Mouse (Mus musculus): ENCODE measurements around the gene Pacs2. TPM values are rescaled to one million over a fixed set of nuclear protein-coding genes. Genes with fewer than 3 reads are reported as not detected.

Pacs2 gene
- polyA plus RNA-seq, 1 experiment from 2014 or later: 13.3 TPM

DNA sequence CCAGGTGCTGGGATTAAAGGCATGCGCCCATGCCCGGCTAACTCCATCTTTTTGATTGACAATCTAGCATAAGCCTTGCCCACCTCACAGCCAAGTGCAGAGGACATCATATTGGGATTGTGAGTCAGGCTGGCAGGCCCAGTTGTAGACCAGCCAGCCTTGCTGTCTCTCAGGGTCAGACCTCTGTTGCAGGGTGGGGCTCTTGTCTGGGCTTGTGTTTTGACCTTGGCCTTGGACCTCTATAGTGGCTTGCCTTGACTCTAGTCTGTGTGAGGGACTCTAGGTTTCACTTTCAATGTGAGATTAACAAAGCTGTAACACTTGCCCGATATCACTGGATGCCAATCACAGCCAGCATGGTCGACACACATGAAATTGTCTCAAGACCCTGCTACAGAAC is 99.8 kb downstream of the Pacs2 start:
- no peak for ATAC-seq (ENCODE audit: insufficient number of reproducible peaks, insufficient read depth, low FRiP score, low TSS enrichment, low read depth)
- no peak overlapping the region for H3K4me3 ChIP-seq
- H3K4me1 ChIP-seq: 0 out of 2 replicates have a peak, but pooled peaks cover 1% of the 10 kb centered on the region
- H3K9ac ChIP-seq: no peak overlapping the region
- H3K27ac ChIP-seq: no peak overlapping the region
- H3K36me3 ChIP-seq: peaks cover 68% of the 10 kb centered on the region
- no peaks in the 10 kb centered on the region for H3K9me3 ChIP-seq
- H3K4me2 ChIP-seq: no peak overlapping the region
- H3K27me3 ChIP-seq: no peaks in the 10 kb centered on the region
- 91% methylated on average over 4 of the region's 4 CpGs for WGBS

DNA sequence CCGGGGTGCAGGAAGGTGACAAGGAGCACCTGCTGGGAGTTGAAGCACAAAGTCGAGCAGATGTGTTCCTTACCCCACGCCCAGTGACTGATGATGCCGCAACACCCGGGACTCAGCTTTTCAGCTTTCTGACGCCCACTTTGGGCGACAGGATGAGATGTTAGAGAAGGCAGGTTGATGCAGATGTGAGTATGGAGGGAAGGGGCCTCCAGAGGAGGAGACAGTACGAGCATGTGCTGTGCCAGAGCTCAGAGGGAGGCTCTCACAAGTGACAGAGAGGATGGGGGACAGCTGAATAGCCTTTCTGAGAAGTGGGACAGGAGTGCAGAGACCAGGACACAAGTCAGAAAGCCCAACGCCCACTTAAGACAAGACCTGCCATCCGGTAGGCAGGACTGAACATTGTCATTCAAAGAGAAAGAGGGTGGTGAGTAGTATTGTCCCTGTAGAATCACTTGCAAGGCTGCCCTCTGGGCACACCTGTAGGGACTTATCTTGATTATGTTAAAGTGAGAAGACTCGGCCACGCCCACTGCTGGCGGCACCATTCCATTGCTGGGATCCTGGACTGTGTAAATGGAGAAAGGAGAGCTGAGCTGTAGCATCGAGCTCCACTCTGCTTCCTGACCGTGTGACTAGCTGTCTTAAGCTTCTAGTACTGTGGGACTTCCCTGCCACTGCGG is 100.7 kb downstream of the Pacs2 start:
- Histone ChIP-seq H3K27ac (no peak overlapping the region), H3K27me3 (no peaks in the 10 kb centered on the region), H3K9ac (no peak overlapping the region), H3K36me3 (peaks cover 73% of the 10 kb centered on the region), H3K4me1 (no peaks in the 10 kb centered on the region), H3K9me3 (no peaks in the 10 kb centered on the region), H3K4me3 (no peak overlapping the region), H3K4me2 (no peak overlapping the region)
- WGBS: 76% methylated on average over 16 of the region's 16 CpGs
- no peak for ATAC-seq (ENCODE audit: insufficient number of reproducible peaks, insufficient read depth, low FRiP score, low TSS enrichment, low read depth)

DNA sequence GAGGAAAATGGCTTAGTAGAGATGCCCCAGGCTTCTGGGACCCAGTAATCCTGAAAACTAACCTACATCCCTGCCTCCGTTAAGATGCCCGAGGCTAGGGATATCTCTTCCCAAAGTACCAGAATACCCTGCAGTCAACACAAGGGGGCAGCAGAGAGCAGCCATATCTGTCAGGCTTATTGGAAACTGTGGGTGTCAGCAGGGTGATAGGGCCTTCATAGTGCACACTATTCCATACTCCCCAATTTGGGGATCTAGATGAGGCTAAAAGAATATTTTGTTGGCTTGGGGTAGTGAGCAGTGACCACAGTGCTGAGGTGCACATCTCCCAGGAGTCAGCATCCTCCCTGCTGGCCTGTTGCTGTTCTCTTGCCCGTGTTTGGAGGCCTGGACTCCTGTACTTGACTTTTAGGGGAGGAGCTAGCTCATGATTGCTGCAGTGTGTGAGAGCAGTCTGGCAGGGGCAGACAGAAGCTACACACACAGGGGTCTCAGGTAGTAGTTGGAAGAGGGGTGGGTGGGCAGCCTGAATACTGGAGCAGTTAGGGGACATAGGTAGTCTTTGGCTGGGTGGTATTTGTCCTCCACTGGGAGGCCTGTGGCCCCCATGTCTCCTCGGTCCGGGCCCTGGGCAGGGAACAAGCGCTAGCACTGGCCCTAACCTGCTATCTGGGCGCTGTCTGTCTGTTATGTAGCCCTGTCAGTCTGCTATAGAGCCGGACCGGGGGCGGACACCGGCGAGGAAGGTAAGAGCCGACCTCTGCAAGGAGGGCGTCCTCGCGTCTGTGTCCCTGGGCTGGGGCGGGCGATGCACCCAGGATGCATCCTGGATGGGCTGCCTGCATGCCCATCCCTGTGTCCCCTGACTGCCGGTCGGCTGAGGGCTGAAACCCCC is 105.5 kb downstream of the Pacs2 start:
- peak; percentile 26; the same call in 1 of the 2 replicates for ATAC-seq (ENCODE audit: insufficient number of reproducible peaks, insufficient read depth, low FRiP score, low TSS enrichment, low read depth)
- 84% methylated on average over 20 of the region's 20 CpGs for WGBS

More for the DNA sequence above, 105.5 kb downstream of the Pacs2 start:
- Histone ChIP-seq H3K4me2 (no peak overlapping the region), H3K4me3 (no peak overlapping the region), H3K9me3 (no peaks in the 10 kb centered on the region), H3K36me3 (peaks cover 93% of the 10 kb centered on the region), H3K9ac (no peak overlapping the region), H3K27me3 (no peaks in the 10 kb centered on the region), H3K27ac (no peak overlapping the region), H3K4me1 (no peaks in the 10 kb centered on the region)

Small RNA genes within 50 kb of the gene (microRNA-seq; reads per million reads assigned to microRNA genes)
- gene Gm44471: not detected

Other genes starting within 250 kb of the Pacs2 start
- 0.95 and 1.2 TPM in 2 replicates for gene Ahnak2, start 211.9 kb upstream of the Pacs2 start, polyA plus RNA-seq (2015; fragmentation: Nextera tagmentation; extraction: Ambion mirVana)
- gene Clba1, start 205.6 kb upstream of the Pacs2 start, polyA plus RNA-seq (2015; fragmentation: Nextera tagmentation; extraction: Ambion mirVana): 8.3 and 9.8 TPM in 2 replicates
- gene Cdca4, start 185.1 kb upstream of the Pacs2 start, polyA plus RNA-seq (2015; fragmentation: Nextera tagmentation; extraction: Ambion mirVana): 139 and 147 TPM in 2 replicates
- 0.17 TPM in 1 of 2 replicates, not detected in the other for gene Gpr132, start 146.3 kb upstream of the Pacs2 start, polyA plus RNA-seq (2015; fragmentation: Nextera tagmentation; extraction: Ambion mirVana)
- 7.4 and 11.5 TPM in 2 replicates for gene Jag2, start 84.7 kb upstream of the Pacs2 start, polyA plus RNA-seq (2015; fragmentation: Nextera tagmentation; extraction: Ambion mirVana)
- 83.4 and 103 TPM in 2 replicates for gene Nudt14, start 72.4 kb upstream of the Pacs2 start, polyA plus RNA-seq (2015; fragmentation: Nextera tagmentation; extraction: Ambion mirVana)
- gene Btbd6, start 38.0 kb upstream of the Pacs2 start, polyA plus RNA-seq (2015; fragmentation: Nextera tagmentation; extraction: Ambion mirVana): 29.3 and 29.5 TPM in 2 replicates
- gene Brf1, start 13.8 kb upstream of the Pacs2 start, polyA plus RNA-seq (2015; fragmentation: Nextera tagmentation; extraction: Ambion mirVana): 74.9 and 80.1 TPM in 2 replicates
- gene Tex22, start 60.0 kb downstream of the Pacs2 start, polyA plus RNA-seq (2015; fragmentation: Nextera tagmentation; extraction: Ambion mirVana): not detected in 2 replicates
- 18.5 and 18.6 TPM in 2 replicates for gene Mta1, start 83.8 kb downstream of the Pacs2 start, polyA plus RNA-seq (2015; fragmentation: Nextera tagmentation; extraction: Ambion mirVana)
- 63.4 and 72.3 TPM in 2 replicates for gene Crip2, start 125.7 kb downstream of the Pacs2 start, polyA plus RNA-seq (2015; fragmentation: Nextera tagmentation; extraction: Ambion mirVana)
- gene Crip1, start 131.8 kb downstream of the Pacs2 start, polyA plus RNA-seq (2015; fragmentation: Nextera tagmentation; extraction: Ambion mirVana): 224 and 230 TPM in 2 replicates
- 32.0 and 33.9 TPM in 2 replicates for gene Tedc1, start 141.9 kb downstream of the Pacs2 start, polyA plus RNA-seq (2015; fragmentation: Nextera tagmentation; extraction: Ambion mirVana)
- gene Tmem121, start 171.4 kb downstream of the Pacs2 start, polyA plus RNA-seq (2015; fragmentation: Nextera tagmentation; extraction: Ambion mirVana): 16.6 and 18.0 TPM in 2 replicates

Measured in embryonic facial prominence, embryonic 13.5 days (tissue).